Mouse (Mus musculus) neural tube, embryonic 13.5 days (tissue): ENCODE results near the gene Ripk4. TPM values are rescaled to one million over a fixed set of nuclear protein-coding genes. Genes with fewer than 3 reads are reported as not detected.

Experiments
- ATAC-seq: fragments of 200-750 bp; cut with Nextera tagmentation; 2 replicates; pipeline ENCODE4 v1.8.0; 2017; ENCODE audit warnings: low read depth, mild to moderate bottlenecking, moderate TSS enrichment, moderate library complexity
- H3K27ac ChIP-seq: fragments of 300-500 bp; sonication (generic); replicated peaks from 2 replicates; pipeline ENCODE4 v1.5.1; 2015; ENCODE audit warnings: moderate library complexity, mild to moderate bottlenecking, inconsistent platforms
- H3K27me3 ChIP-seq: fragments of 300-500 bp; sonication (generic); 2 replicates; pipeline ENCODE4 v1.6.1; 2015; ENCODE audit warnings: mild to moderate bottlenecking, inconsistent platforms
- H3K36me3 ChIP-seq: fragments of 300-500 bp; sonication (generic); 2 replicates; pipeline ENCODE4 v1.6.1; 2015; ENCODE audit warnings: mild to moderate bottlenecking, inconsistent platforms
- H3K4me1 ChIP-seq: fragments of 300-500 bp; sonication (generic); replicated peaks from 2 replicates; pipeline ENCODE4 v1.6.1; 2015; ENCODE audit warnings: inconsistent platforms
- H3K4me2 ChIP-seq: fragments of 300-500 bp; sonication (generic); 2 replicates; pipeline ENCODE4 v1.6.1; 2015; ENCODE audit warnings: inconsistent platforms, mild to moderate bottlenecking, moderate library complexity
- H3K4me3 ChIP-seq: fragments of 300-500 bp; sonication (generic); 2 replicates; pipeline ENCODE4 v1.5.1; 2015; ENCODE audit warnings: mild to moderate bottlenecking, inconsistent platforms
- H3K9ac ChIP-seq: fragments of 300-500 bp; sonication (generic); 2 replicates; pipeline ENCODE4 v1.6.1; 2015; ENCODE audit warnings: moderate library complexity, mild to moderate bottlenecking, inconsistent platforms
- H3K9me3 ChIP-seq: fragments of 300-500 bp; sonication (generic); 2 replicates; pipeline ENCODE4 v1.6.1; 2016; ENCODE audit warnings: inconsistent platforms
- WGBS: fragments of 180-500 bp; shearing (Covaris S2); methylation state at CpG from one replicate; pipeline ENCODE4 v1.1.7; 2015; 5-methylcytosine and 5-hydroxymethylcytosine counted together
- polyA plus RNA-seq: library from polyadenylated mRNA; unstranded; fragments of >200 nt; fragmentation: Nextera tagmentation; extraction: Ambion mirVana; gene quantifications from 2 replicates; pipeline ENCODE4 v1.2.1, GENCODE M21; 2015

The Ripk4 gene
- 0.37 and 0.46 TPM in 2 replicates for polyA plus RNA-seq

DNA sequence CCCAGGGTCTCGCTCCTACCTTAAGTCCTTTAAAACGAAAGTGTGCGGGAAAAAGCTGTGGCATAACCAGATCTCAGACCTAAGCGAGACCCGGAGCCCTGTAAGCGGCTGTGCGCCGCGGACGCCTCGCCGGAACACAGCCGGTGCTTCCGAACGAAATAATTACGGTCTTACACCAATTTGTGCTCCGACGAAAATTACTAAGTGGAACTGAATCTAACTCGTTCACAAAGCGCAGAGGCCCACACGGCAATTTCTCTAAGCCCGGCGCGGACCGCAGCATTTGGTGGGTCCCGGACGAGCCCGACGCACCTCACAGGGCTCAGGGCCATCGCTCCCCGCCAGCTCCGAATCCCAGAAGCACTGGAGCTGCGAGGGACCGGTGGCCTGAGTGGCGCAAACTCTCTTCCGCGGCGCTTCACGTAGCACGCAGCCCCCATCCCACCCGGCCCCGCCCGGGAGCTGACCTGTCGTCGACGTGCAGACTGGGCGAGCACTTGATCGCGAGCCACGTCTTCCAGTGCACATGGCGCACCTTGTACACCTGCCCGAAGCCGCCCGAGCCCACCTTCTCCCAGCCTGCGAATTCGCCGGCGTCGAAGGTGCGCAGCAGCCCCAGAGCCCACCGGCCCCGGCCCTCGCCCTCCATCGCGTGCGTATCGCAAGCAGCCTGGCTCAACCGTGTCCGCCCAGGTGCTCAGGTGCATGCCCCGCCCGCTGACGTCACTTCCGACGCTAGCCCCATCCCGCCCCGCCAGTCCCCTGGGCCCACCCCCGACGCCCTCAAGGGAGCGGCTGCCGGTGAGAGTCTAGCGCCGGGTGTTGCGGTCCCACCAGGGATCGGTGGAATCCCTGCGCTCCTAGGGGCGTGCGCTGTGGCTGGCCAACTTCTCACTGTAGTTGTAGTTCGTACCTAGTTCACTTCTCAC, at the start of gene Ripk4:
TSS of gene Ripk4 (minus strand) at position 727 of the 929 bp plus-strand sequence.
- Histone ChIP-seq H3K4me3 (peak within 1 kb of the TSS; percentile 43), H3K9ac (peak within 1 kb of the TSS; percentile 47), H3K27me3 (peaks cover 73% of the 10 kb centered on the region), H3K27ac (no peak within 1 kb of the TSS), H3K36me3 (no peaks in the 10 kb centered on the region), H3K9me3 (no peaks in the 10 kb centered on the region), H3K4me2 (peak within 1 kb of the TSS; percentile 70), H3K4me1 (peaks cover 13% of the 10 kb centered on the region)
- ATAC-seq = peak; percentile 56
- WGBS = under 1% methylated on average over 88 of the region's 88 CpGs

DNA sequence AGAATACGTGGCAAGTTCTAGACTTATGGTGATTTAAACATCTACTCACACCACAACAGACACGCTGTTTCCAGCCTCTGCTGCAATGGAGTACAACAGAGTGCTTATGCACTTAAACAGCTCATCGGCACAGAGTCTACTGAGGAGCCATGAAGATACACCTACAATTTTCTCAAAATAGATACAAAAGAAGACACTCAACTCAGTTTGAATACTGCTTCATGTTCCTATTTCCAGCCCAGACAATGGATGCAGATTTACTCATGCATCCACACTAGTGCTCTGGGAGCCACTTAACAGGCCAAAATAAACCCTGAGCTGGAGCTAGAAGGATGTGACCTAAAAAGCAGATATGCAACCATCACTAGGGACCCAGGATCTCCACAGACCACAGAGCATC, 45.3 kb upstream of the Ripk4 start:
- no peaks in the 10 kb centered on the region for H3K4me1 ChIP-seq
- no peaks in the 10 kb centered on the region for H3K9me3 ChIP-seq
- H3K4me2 ChIP-seq = no peak overlapping the region
- no peak overlapping the region for H3K4me3 ChIP-seq
- H3K9ac ChIP-seq = no peak overlapping the region
- no peaks in the 10 kb centered on the region for H3K27me3 ChIP-seq
- WGBS = 97% methylated on average over 3 of the region's 3 CpGs
- H3K36me3 ChIP-seq = peaks cover 98% of the 10 kb centered on the region
- ATAC-seq = no peak
- H3K27ac ChIP-seq = no peak overlapping the region

DNA sequence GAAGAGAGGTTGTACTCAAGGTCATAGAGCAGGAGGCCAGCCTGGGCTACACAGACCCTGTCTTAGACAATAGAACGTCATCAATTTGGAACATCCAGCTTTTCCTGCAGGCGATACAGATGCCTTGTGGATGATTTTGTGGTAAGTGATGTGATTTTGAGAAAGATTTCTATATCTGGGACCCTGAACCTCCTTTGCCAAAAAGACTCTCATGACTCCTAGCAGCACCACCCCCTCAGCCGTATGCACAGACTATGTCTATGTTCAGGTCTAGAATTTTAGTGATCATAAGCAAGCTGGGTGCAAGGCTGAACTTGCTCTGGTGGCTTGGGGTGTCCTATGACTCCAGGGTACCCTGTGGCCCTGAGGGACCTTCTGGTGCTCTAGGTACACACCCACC, 42.1 kb upstream of the Ripk4 start:
- H3K4me2 ChIP-seq = no peak overlapping the region
- H3K4me3 ChIP-seq = no peak overlapping the region
- WGBS = 97% methylated on average over 3 of the region's 3 CpGs
- no peak for ATAC-seq
- no peaks in the 10 kb centered on the region for H3K9me3 ChIP-seq
- H3K27ac ChIP-seq = no peak overlapping the region
- H3K36me3 ChIP-seq = peaks cover 94% of the 10 kb centered on the region
- H3K9ac ChIP-seq = no peak overlapping the region
- H3K4me1 ChIP-seq = no peaks in the 10 kb centered on the region
- H3K27me3 ChIP-seq = no peaks in the 10 kb centered on the region

DNA sequence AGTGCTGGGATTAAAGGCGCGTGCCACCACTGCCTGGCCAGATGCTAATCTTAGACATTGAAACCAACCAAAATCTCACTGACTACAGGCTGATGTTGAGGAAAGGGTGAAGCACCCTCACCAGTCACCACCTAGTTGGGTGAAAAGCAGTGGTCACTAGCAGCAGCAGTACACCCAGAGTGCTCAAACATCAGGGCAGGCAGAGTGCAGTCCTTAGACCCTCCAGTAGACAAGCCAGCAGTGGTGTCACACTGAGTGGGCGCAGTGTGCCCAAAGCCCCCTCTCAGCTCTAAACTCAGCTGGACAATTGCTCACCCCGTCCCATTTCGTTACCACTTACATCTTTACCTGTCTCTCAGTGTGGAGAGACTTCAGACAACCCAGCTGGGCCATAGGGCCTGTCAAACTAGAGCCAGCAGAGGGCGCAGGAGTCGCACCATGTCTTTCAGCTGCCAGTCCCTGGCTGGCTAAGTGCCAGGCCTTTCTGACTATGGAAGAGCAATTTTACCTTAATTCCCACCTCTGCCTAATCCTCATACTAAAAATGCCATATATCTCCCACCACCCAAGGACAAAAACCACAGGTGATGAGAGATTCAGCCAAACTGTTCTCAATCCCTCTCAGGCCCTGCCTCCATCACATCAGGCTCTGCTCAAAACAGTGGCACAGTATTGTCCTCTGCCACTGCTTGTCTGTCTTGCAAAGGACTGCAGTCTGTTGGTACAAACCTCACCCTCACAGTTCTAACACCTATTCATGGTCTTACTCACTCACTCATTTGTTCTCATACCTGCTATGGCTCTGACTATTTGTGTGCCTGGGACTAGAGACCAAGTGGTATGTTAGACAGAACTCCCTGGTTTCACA, 41.3 kb upstream of the Ripk4 start:
- no peak overlapping the region for H3K4me2 ChIP-seq
- H3K9me3 ChIP-seq = no peaks in the 10 kb centered on the region
- no peak overlapping the region for H3K4me3 ChIP-seq
- no peak overlapping the region for H3K9ac ChIP-seq
- H3K4me1 ChIP-seq = no peaks in the 10 kb centered on the region
- H3K27ac ChIP-seq = no peak overlapping the region
- peaks cover 94% of the 10 kb centered on the region for H3K36me3 ChIP-seq
- WGBS = 76% methylated on average over 7 of the region's 7 CpGs
- peak; percentile 56 for ATAC-seq
- H3K27me3 ChIP-seq = no peaks in the 10 kb centered on the region

GRCm38 (mm10) chr16:97797950-97798869, 34.6 kb upstream of the Ripk4 start:
- H3K9me3 ChIP-seq = no peaks in the 10 kb centered on the region
- no peak overlapping the region for H3K9ac ChIP-seq
- peaks cover 94% of the 10 kb centered on the region for H3K36me3 ChIP-seq
- WGBS = 97% methylated on average over 7 of the region's 7 CpGs
- no peak for ATAC-seq
- no peak overlapping the region for H3K4me3 ChIP-seq
- no peak overlapping the region for H3K4me2 ChIP-seq
- no peak overlapping the region for H3K27ac ChIP-seq
- H3K4me1 ChIP-seq = no peaks in the 10 kb centered on the region
- H3K27me3 ChIP-seq = no peaks in the 10 kb centered on the region

DNA sequence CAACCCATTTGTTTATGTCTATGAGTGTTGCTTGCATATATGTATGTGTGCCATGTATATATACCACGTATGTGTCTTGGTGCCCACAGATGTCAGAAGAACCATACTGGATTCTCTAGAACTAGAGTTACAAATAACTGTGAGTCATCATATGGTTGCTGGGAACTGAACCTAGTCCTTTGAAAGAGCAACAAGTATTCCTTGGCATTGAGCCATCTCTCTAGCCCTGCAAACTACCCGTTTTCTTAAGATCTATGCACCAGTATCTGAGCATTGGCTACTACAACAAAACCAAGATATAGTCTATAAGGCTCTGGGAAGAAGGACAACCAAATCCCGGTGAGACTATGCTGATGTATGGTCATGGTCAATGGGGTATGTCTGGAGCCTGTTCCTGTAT, 33.6 kb upstream of the Ripk4 start:
- H3K4me3 ChIP-seq = no peak overlapping the region
- H3K27ac ChIP-seq = no peak overlapping the region
- no peak overlapping the region for H3K9ac ChIP-seq
- no peak for ATAC-seq
- H3K36me3 ChIP-seq = peaks cover 95% of the 10 kb centered on the region
- no peaks in the 10 kb centered on the region for H3K9me3 ChIP-seq
- no peaks in the 10 kb centered on the region for H3K27me3 ChIP-seq
- 90% methylated on average over 3 of the region's 3 CpGs for WGBS
- no peaks in the 10 kb centered on the region for H3K4me1 ChIP-seq
- H3K4me2 ChIP-seq = no peak overlapping the region

- no peak overlapping the region for H3K9ac ChIP-seq
- no peak overlapping the region for H3K27ac ChIP-seq
- H3K4me3 ChIP-seq = no peak overlapping the region
- H3K9me3 ChIP-seq = no peaks in the 10 kb centered on the region
- no peaks in the 10 kb centered on the region for H3K27me3 ChIP-seq
- WGBS = 96% methylated on average over 6 of the region's 6 CpGs
- H3K4me1 ChIP-seq = no peaks in the 10 kb centered on the region
- peaks cover 76% of the 10 kb centered on the region for H3K36me3 ChIP-seq
- H3K4me2 ChIP-seq = no peak overlapping the region
- ATAC-seq = no peak
Observed at GRCm38 (mm10) chr16:97794256-97794655, 30.7 kb upstream of the Ripk4 start.

GRCm38 (mm10) chr16:97783057-97783456, 19.5 kb upstream of the Ripk4 start:
- ATAC-seq = no peak
- Histone ChIP-seq H3K4me1 (peaks cover 3% of the 10 kb centered on the region; the same call in 1 of the 2 replicates), H3K9me3 (no peaks in the 10 kb centered on the region), H3K27me3 (no peaks in the 10 kb centered on the region), H3K27ac (no peak overlapping the region), H3K4me3 (no peak overlapping the region), H3K9ac (no peak overlapping the region), H3K36me3 (no peaks in the 10 kb centered on the region), H3K4me2 (no peak overlapping the region)
- WGBS = 89% methylated on average over 5 of the region's 5 CpGs

DNA sequence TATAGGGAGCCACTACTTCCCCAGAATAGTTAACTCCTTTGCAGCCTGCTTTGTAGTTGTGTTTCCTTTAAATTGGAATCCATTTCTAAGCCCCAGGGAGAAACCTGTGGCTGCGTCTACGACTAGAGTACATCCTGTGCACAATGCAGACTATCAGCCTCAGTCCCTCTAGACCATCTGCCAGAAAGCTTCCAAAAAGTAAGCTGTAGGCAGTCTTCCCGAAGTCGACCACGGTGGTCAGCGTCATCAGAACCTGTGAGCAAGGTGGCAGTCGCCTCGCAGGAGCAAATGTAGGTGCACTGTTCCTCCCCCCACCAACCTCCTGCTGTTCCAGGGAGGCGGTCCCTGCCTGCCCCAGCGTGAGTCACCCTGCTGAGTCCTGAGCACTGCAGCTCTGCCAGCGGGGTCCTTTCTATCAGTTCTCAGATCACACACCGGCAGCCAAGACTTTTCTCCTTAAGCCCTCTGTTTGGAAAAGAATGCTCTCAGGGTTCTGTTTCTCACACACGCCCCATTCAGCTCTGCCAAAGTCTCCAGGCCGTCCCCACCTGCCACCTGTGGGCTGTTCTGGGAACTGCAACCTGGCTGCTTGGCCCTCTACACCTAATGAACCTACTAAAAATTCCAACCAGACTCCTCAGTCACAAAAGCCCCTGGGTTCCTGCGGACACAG, 14.9 kb upstream of the Ripk4 start:
- 44% methylated on average over 15 of the region's 15 CpGs for WGBS

GRCm38 (mm10) chr16:97766501-97766900, 2.9 kb upstream of the Ripk4 start:
- H3K4me2 ChIP-seq = no peak overlapping the region
- no peak for ATAC-seq
- no peak overlapping the region for H3K27ac ChIP-seq
- H3K27me3 ChIP-seq = peaks cover 56% of the 10 kb centered on the region
- H3K4me3 ChIP-seq = no peak overlapping the region
- no peaks in the 10 kb centered on the region for H3K9me3 ChIP-seq
- no peaks in the 10 kb centered on the region for H3K36me3 ChIP-seq
- H3K4me1 ChIP-seq = peaks cover 13% of the 10 kb centered on the region
- WGBS = 33% methylated on average over 3 of the region's 3 CpGs
- no peak overlapping the region for H3K9ac ChIP-seq

More for the DNA sequence above, 14.9 kb upstream of the Ripk4 start:
- H3K9ac ChIP-seq = no peak overlapping the region
- no peaks in the 10 kb centered on the region for H3K27me3 ChIP-seq
- no peak overlapping the region for H3K27ac ChIP-seq
- H3K4me3 ChIP-seq = no peak overlapping the region
- no peaks in the 10 kb centered on the region for H3K9me3 ChIP-seq
- H3K4me2 ChIP-seq = peak overlapping the region; percentile 25; the same call in 1 of the 2 replicates
- 0 out of 2 replicates have a peak, but pooled peaks have one; percentile 47 for ATAC-seq
- H3K4me1 ChIP-seq = peaks cover 3% of the 10 kb centered on the region; the same call in 1 of the 2 replicates
- no peaks in the 10 kb centered on the region for H3K36me3 ChIP-seq

DNA sequence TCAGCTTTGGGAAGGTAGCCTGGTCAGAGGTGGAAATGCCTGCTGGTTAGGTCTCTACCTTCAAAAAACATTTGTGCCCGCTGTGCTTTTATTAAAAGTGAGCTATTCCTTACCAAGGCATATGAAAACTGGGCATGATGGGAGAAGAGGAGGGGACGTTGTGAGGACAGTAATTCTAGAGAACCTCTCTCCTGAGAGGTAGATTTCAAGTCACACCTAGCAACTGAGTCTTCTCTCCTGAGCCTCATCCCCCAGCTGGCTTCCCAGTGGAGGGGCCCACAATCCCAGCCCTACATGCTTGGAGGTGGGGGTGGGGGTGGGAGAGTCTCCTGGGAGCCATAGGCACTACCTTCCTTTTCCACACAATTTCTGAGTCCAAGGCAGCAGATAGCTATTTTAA, 1.0 kb upstream of the Ripk4 start:
- Histone ChIP-seq H3K27me3 (peaks cover 72% of the 10 kb centered on the region), H3K4me1 (peaks cover 13% of the 10 kb centered on the region), H3K9ac (no peak overlapping the region), H3K27ac (no peak overlapping the region), H3K4me3 (no peak overlapping the region), H3K9me3 (no peaks in the 10 kb centered on the region), H3K36me3 (no peaks in the 10 kb centered on the region), H3K4me2 (no peak overlapping the region)
- no peak for ATAC-seq
- 56% methylated on average over 2 of the region's 2 CpGs for WGBS
